Mouse (Mus musculus) midbrain, embryonic 11.5 days (tissue): Measurements from ENCODE around the gene Arl5c. TPM values are rescaled to one million over a fixed set of nuclear protein-coding genes. Genes with fewer than 3 reads are reported as not detected.

Experiments
- ATAC-seq: fragments of 200-750 bp; cut with Nextera tagmentation; 2 replicates; pipeline ENCODE4 v1.8.0; 2017; ENCODE audit warnings: moderate TSS enrichment, moderate library complexity; ENCODE audit not compliant: low FRiP score
- DNase-seq: peaks from one replicate; pipeline ENCODE4 v3.0.0; 2015; ENCODE audit warnings: low spot score; ENCODE audit errors: missing footprints
- H3K27ac ChIP-seq: fragments of 300-500 bp; sonication (generic); 2 replicates; pipeline ENCODE4 v1.5.1; 2014; ENCODE audit warnings: low read depth, low read length
- H3K27me3 ChIP-seq: fragments of 300-500 bp; sonication (generic); 2 replicates; pipeline ENCODE4 v1.6.1; 2014; ENCODE audit warnings: mild to moderate bottlenecking, low read length, moderate library complexity, mixed read lengths; ENCODE audit not compliant: control insufficient read depth, insufficient read depth
- H3K36me3 ChIP-seq: fragments of 300-500 bp; sonication (generic); 2 replicates; pipeline ENCODE4 v1.6.1; 2014; ENCODE audit warnings: mild to moderate bottlenecking, low read length, moderate library complexity, mixed read lengths; ENCODE audit not compliant: control insufficient read depth, insufficient read depth
- H3K4me1 ChIP-seq: fragments of 300-500 bp; sonication (generic); 2 replicates; pipeline ENCODE4 v1.6.1; 2014; ENCODE audit warnings: low read length; ENCODE audit not compliant: control insufficient read depth, insufficient read depth
- H3K4me2 ChIP-seq: fragments of 300-500 bp; sonication (generic); 2 replicates; pipeline ENCODE4 v1.6.1; 2014; ENCODE audit warnings: mild to moderate bottlenecking, moderate library complexity
- H3K4me3 ChIP-seq: fragments of 300-500 bp; sonication (generic); 2 replicates; pipeline ENCODE4 v1.5.1; 2014; ENCODE audit warnings: low read depth, low read length
- H3K9ac ChIP-seq: fragments of 300-500 bp; sonication (generic); 2 replicates; pipeline ENCODE4 v1.6.1; 2014; ENCODE audit warnings: low read length
- H3K9me3 ChIP-seq: fragments of 300-500 bp; sonication (generic); 2 replicates; pipeline ENCODE4 v1.6.1; 2016; ENCODE audit warnings: low read length; ENCODE audit not compliant: control insufficient read depth
- WGBS: fragments of 180-500 bp; shearing (Covaris S2); extraction: QIAGEN DNeasy Blood & Tissue Kit; methylation state at CpG from one replicate; pipeline ENCODE4 v1.1.7; 2014; 5-methylcytosine and 5-hydroxymethylcytosine counted together
- polyA plus RNA-seq: library from polyadenylated mRNA; unstranded; fragments of >200 nt; fragmentation: Nextera tagmentation; extraction: Ambion mirVana; gene quantifications from 2 replicates; pipeline ENCODE4 v1.2.1, GENCODE M21; 2014

Gene Arl5c
- polyA plus RNA-seq, 1 experiment from 2014 or later = 8.9 TPM

GRCm38 (mm10) chr11:97988530-97989096 is 7.4 kb downstream of the Arl5c start:
- H3K36me3 ChIP-seq = no peaks in the 10 kb centered on the region
- 1% methylated on average over 26 of the region's 26 CpGs for WGBS
- H3K27me3 ChIP-seq = peaks cover 27% of the 10 kb centered on the region
- peak overlapping the region; percentile 85 for H3K4me3 ChIP-seq
- peak overlapping the region; percentile 52 for H3K4me2 ChIP-seq
- no peaks in the 10 kb centered on the region for H3K9me3 ChIP-seq
- DNase-seq (peak; percentile 99), ATAC-seq (peak; percentile 82)
- H3K27ac ChIP-seq = peak overlapping the region; percentile 66
- H3K4me1 ChIP-seq = peaks cover 13% of the 10 kb centered on the region
- H3K9ac ChIP-seq = peak overlapping the region; percentile 82

DNA sequence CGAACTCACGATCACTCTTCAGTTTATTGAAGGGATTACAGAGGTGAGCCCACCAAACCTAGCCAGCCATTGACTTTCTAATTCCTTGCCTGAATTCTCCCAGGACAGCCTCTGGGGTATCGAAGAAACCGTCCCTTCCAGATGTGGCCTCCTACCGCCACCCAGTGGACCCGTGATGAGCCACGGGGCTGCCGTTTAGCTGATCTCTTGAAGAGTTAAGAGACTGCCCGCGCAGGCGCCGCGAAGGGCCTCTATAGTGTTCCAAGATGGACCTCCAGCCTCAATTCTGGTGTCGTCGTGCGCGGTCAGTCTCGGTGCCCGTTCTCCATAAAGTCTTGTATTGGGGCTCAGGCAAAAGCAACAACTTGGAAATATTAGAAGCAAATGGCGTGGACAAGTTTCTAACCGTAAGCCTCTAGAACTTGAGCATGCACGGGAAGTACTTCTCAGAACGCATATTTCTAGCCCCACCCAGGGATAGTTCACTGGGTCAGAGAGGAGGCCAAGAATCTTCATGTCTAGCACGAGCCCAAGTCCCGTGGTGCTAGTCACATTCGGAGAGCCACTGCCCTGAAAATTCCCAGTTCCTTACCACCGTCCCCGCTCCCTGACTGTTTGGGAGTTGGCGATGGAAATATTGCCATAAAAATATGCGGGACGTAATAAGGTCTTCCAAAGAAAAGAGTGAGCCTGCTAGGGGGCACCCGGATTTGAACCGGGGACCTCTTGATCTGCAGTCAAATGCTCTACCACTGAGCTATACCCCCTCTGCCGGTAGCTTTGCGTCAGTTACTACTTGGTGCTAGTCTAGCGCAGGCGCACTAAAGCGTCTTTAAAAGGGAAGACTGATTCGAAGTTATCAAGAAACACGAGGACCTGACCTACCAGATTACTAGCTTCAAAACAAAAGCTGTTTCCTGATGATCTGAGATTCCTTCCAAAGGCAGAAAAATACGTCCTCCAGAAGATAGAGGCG is 8.1 kb downstream of the Arl5c start:
- ATAC-seq (peak; percentile 79), DNase-seq (peak; percentile 100)
- peak overlapping the region; percentile 82 for H3K9ac ChIP-seq
- no peaks in the 10 kb centered on the region for H3K9me3 ChIP-seq
- H3K27me3 ChIP-seq = peaks cover 27% of the 10 kb centered on the region
- H3K4me2 ChIP-seq = peak overlapping the region; percentile 52
- no peaks in the 10 kb centered on the region for H3K36me3 ChIP-seq
- peaks cover 13% of the 10 kb centered on the region for H3K4me1 ChIP-seq
- peak overlapping the region; percentile 85 for H3K4me3 ChIP-seq
- H3K27ac ChIP-seq = peak overlapping the region; percentile 66
- WGBS = under 1% methylated on average over 42 of the region's 42 CpGs

GRCm38 (mm10) chr11:97986738-97987465 is 9.1 kb downstream of the Arl5c start:
- no peak overlapping the region for H3K27ac ChIP-seq
- H3K4me3 ChIP-seq = peak overlapping the region; percentile 85
- no peaks in the 10 kb centered on the region for H3K36me3 ChIP-seq
- peak overlapping the region; percentile 83 for H3K4me2 ChIP-seq
- H3K9me3 ChIP-seq = no peaks in the 10 kb centered on the region
- DNase-seq (no peak), ATAC-seq (no peak)
- peaks cover 27% of the 10 kb centered on the region for H3K27me3 ChIP-seq
- H3K9ac ChIP-seq = no peak overlapping the region
- H3K4me1 ChIP-seq = peaks cover 13% of the 10 kb centered on the region
- 23% methylated on average over 17 of the region's 17 CpGs for WGBS

DNA sequence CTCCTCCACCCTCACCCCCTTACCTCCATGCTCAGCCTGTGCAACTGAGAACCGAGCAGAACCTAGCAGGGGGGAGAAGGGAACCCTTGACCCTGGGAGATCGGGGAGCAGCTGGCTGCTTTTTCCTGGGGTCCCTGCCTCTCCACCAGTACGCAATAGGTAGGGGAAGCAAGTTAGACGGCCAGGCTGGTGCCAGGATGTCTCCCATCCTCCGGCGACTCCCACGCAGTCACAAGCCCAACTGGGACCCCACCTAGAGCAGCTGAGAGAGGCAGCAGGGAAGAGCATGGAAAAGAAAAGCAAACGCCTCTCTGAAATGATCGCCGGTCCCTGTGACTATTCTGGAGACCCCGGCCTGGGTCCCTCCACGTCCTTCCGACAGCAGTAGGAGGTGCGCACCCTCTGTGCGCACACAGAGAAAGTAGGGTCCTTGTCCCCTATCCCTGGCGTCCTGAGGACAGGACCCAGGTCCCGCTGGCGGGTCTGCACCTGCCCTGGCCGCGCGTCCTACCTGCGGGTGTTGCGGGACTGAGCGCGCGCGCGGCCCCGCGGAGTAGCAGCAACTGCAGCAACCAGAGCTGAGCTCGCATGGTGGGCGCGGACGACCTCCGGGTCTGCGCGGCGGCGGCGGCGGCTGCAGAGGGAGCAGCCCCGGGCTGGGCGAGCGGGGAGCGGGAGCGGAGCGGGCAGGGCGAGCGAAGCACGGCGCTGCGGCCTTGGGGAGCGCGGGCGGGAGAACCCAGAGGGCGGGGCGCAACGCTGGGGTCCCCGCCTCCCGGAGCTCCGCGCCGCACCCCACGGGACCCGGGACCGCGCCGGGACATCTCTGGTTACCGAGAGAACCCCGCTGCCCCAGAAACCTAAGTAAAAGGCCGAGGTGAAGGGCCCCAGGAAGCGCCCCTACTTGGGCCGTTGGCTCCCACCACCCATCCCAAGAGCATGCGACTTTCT is 10.0 kb downstream of the Arl5c start, which contains the start of gene Plxdc1:
Plxdc1 (minus strand) TSS at position 718 of the 951 bp plus-strand sequence.
- peak; percentile 92 for DNase-seq
- 2% methylated on average over 62 of the region's 74 CpGs for WGBS
- Histone ChIP-seq H3K9me3 (no peaks in the 10 kb centered on the region), H3K9ac (peak within 1 kb of the TSS; percentile 52), H3K27me3 (peaks cover 27% of the 10 kb centered on the region), H3K4me2 (peak within 1 kb of the TSS; percentile 83), H3K4me3 (peak within 1 kb of the TSS; percentile 85), H3K27ac (no peak within 1 kb of the TSS), H3K36me3 (no peaks in the 10 kb centered on the region), H3K4me1 (peaks cover 13% of the 10 kb centered on the region)
- no peak for ATAC-seq

DNA sequence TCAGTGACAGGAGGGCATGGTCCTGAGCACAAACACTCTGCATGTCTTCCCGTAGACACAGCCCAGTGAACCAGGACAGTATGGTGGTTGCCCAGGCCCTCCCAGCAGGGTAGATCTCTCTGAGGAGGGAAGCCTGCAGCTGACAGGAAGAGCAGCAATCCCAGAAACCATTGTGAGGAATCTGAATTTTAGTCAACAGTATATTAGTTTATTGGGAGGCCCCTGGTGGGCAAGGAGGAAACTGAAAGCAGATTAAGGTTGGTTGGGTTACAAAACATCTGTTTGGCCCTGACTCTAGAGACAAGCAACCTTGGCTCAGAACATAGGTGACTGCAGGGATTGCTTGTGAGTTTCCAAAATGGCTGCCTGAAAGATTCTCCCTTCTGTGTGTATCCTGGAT is 12.0 kb downstream of the Arl5c start:
- peaks cover 27% of the 10 kb centered on the region for H3K27me3 ChIP-seq
- H3K36me3 ChIP-seq = no peaks in the 10 kb centered on the region
- no peak for DNase-seq
- WGBS = 71% methylated on average over 1 of the region's 1 CpGs
- no peak overlapping the region for H3K4me3 ChIP-seq
- H3K4me1 ChIP-seq = peaks cover 7% of the 10 kb centered on the region
- ATAC-seq = no peak
- no peak overlapping the region for H3K27ac ChIP-seq
- no peak overlapping the region for H3K9ac ChIP-seq
- H3K9me3 ChIP-seq = no peaks in the 10 kb centered on the region
- no peak overlapping the region for H3K4me2 ChIP-seq

- Histone ChIP-seq H3K27me3 (peaks cover 27% of the 10 kb centered on the region), H3K9me3 (no peaks in the 10 kb centered on the region), H3K4me3 (no peak overlapping the region), H3K9ac (no peak overlapping the region), H3K27ac (no peak overlapping the region), H3K4me2 (no peak overlapping the region), H3K36me3 (no peaks in the 10 kb centered on the region), H3K4me1 (peaks cover 7% of the 10 kb centered on the region; the same call in 1 of the 2 replicates)
- ATAC-seq (no peak), DNase-seq (no peak)
- WGBS = 88% methylated on average over 3 of the region's 3 CpGs
These were observed 12.5 kb downstream of the Arl5c start for GRCm38 (mm10) chr11:97983506-97983905.

GRCm38 (mm10) chr11:97982721-97983120 is 13.3 kb downstream of the Arl5c start:
- no peak for DNase-seq
- H3K36me3 ChIP-seq = no peaks in the 10 kb centered on the region
- no peak overlapping the region for H3K27ac ChIP-seq
- no peak overlapping the region for H3K4me2 ChIP-seq
- H3K4me1 ChIP-seq = peaks cover 7% of the 10 kb centered on the region; the same call in 1 of the 2 replicates
- H3K9me3 ChIP-seq = no peaks in the 10 kb centered on the region
- WGBS = 89% methylated on average over 9 of the region's 9 CpGs
- H3K9ac ChIP-seq = no peak overlapping the region
- no peak overlapping the region for H3K4me3 ChIP-seq
- peaks cover 27% of the 10 kb centered on the region for H3K27me3 ChIP-seq
- ATAC-seq = no peak

GRCm38 (mm10) chr11:97980531-97980966 is 15.4 kb downstream of the Arl5c start:
- no peak for DNase-seq
- Histone ChIP-seq H3K4me3 (no peak overlapping the region), H3K4me2 (no peak overlapping the region), H3K9me3 (no peaks in the 10 kb centered on the region), H3K27me3 (peaks cover 9% of the 10 kb centered on the region), H3K27ac (no peak overlapping the region), H3K36me3 (no peaks in the 10 kb centered on the region), H3K4me1 (no peaks in the 10 kb centered on the region; the same call in 1 of the 2 replicates), H3K9ac (no peak overlapping the region)
- WGBS = 74% methylated on average over 9 of the region's 9 CpGs
- no peak for ATAC-seq
